ENCODE assay signal across 8 mouse cellular contexts in the genomic region with DNA sequence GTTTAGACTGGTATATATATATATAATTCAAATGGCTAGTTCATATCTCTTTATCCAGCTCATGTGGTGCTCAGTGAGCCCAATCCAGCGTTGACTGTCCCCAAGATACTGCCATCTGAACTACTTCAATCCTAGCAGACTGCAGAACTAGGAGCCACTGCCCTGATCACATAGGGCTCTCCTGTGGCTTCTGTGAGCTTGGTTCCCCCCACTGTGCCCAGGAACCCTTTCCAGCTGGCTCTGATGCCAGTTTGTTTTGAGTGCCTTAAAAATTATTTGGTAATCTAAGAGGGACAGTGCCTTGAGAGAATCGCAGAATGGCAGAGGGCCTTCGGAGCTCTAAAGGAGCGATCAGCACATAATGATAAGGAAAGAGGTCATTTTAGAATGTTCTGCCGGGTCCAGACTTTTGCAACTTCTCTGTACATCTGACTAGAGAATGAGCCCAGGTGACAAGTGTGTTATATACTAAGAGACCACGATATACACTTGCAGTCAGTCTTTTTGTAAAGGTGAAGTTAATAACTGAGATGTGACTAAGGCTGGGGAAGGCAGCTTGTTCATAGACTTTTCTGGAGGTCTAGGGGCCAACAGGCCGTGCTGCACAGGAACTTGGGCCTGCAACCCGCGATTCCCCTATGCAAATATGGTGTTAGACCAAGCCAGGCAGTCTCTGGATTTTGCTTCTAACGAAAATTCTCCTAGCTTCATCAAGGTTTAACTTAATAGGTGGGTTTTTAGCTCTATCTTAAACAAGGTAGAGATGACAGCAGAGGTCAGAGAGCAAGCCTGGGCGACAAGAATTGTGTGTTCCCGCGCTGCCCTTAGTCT. TPM values are rescaled to one million over a fixed set of nuclear protein-coding genes. Genes with fewer than 3 reads are reported as not detected.
DNase-seq lines count a peak whose midpoint lies in the region; ATAC-seq and TF ChIP-seq lines count a peak whose summit lies in the region.

No protein-coding gene starts in this region.

- no peak for TF ChIP-seq POLR2A in small intestine, adult 2 months (IDR thresholded peaks at IDR 0.05; ENCODE audit: low read depth, low read length)

- H3K9ac ChIP-seq in lung, embryonic 15.5 days: peak overlapping the region; percentile 41
- peak overlapping the region; percentile 75 for H3K9ac ChIP-seq in forebrain, embryonic 12.5 days
- peak overlapping the region; percentile 100 for H3K9ac ChIP-seq in limb, embryonic 12.5 days (replicated peaks)

- no peaks in the 10 kb centered on the region for H3K36me3 ChIP-seq in lung, embryonic 15.5 days
- no peaks in the 10 kb centered on the region for H3K36me3 ChIP-seq in forebrain, embryonic 12.5 days (replicated peaks)
- H3K36me3 ChIP-seq in limb, embryonic 12.5 days: peaks cover 20% of the 10 kb centered on the region; the same call in 1 of the 2 replicates
- H3K36me3 ChIP-seq in small intestine, adult 2 months (ENCODE audit: control insufficient read depth, insufficient read depth, low read length): no peaks in the 10 kb centered on the region

- DNase-seq in lung, postnatal 10 days: no peak
- DNase-seq in adrenal gland, postnatal 4 days (ENCODE audit: low spot score in 2 of 2): no peak
- no peak for DNase-seq in kidney, adult 9 months
- DNase-seq in layer of hippocampus, postnatal 36 days: no peak

- peaks cover 34% of the 10 kb centered on the region for H3K4me1 ChIP-seq in lung, embryonic 15.5 days
- peaks cover 43% of the 10 kb centered on the region for H3K4me1 ChIP-seq in forebrain, embryonic 12.5 days
- H3K4me1 ChIP-seq in limb, embryonic 12.5 days (replicated peaks): peaks cover 50% of the 10 kb centered on the region
- H3K4me1 ChIP-seq in small intestine, adult 2 months (ENCODE audit: control insufficient read depth, insufficient read depth, insufficient read length, low read length): peaks cover 10% of the 10 kb centered on the region

- peak overlapping the region; percentile 57 for H3K4me3 ChIP-seq in lung, embryonic 15.5 days
- H3K4me3 ChIP-seq in forebrain, embryonic 12.5 days (replicated peaks): peak overlapping the region; percentile 56
- peak overlapping the region; percentile 95 for H3K4me3 ChIP-seq in limb, embryonic 12.5 days (replicated peaks)
- peak overlapping the region; percentile 64 for H3K4me3 ChIP-seq in small intestine, adult 2 months (ENCODE audit: low read depth, low read length)

- peaks cover 90% of the 10 kb centered on the region for H3K27me3 ChIP-seq in lung, embryonic 15.5 days
- peaks cover 67% of the 10 kb centered on the region for H3K27me3 ChIP-seq in forebrain, embryonic 12.5 days
- H3K27me3 ChIP-seq in limb, embryonic 12.5 days: peaks cover 4% of the 10 kb centered on the region; the same call in 1 of the 2 replicates
- H3K27me3 ChIP-seq in small intestine, adult 2 months (ENCODE audit: control insufficient read depth, insufficient read depth, low read length): peaks cover 76% of the 10 kb centered on the region

- TF ChIP-seq CTCF in small intestine, adult 2 months (IDR thresholded peaks at IDR 0.05; ENCODE audit: extremely low read depth, insufficient read length, insufficient replicate concordance, low read depth, low read length): no peak

- no peaks in the 10 kb centered on the region for H3K9me3 ChIP-seq in lung, embryonic 15.5 days
- H3K9me3 ChIP-seq in forebrain, embryonic 12.5 days: no peaks in the 10 kb centered on the region
- no peaks in the 10 kb centered on the region for H3K9me3 ChIP-seq in limb, embryonic 12.5 days

- H3K27ac ChIP-seq in lung, embryonic 15.5 days: 0 out of 2 replicates have a peak overlapping the region, but pooled peaks have one; percentile 2
- peak overlapping the region; percentile 71 for H3K27ac ChIP-seq in forebrain, embryonic 12.5 days
- H3K27ac ChIP-seq in limb, embryonic 12.5 days: peak overlapping the region; percentile 100
- H3K27ac ChIP-seq in small intestine, adult 2 months (ENCODE audit: insufficient read depth, low read depth, low read length): no peak overlapping the region

- peak overlapping the region; percentile 93 for H3K4me2 ChIP-seq in lung, embryonic 15.5 days
- peak overlapping the region; percentile 83 for H3K4me2 ChIP-seq in forebrain, embryonic 12.5 days
- H3K4me2 ChIP-seq in limb, embryonic 12.5 days: peak overlapping the region; percentile 83

- WGBS in lung, embryonic 15.5 days: 30% methylated on average over 13 of the region's 13 CpGs
- WGBS in forebrain, embryonic 12.5 days: 8% methylated on average over 13 of the region's 13 CpGs
- WGBS in limb, embryonic 12.5 days: 4% methylated on average over 13 of the region's 13 CpGs
- 29% methylated on average over 13 of the region's 13 CpGs for WGBS in small intestine, adult 2 months

- no peak for ATAC-seq in lung, embryonic 15.5 days (ENCODE audit: borderline replicate concordance, extremely low read depth, low FRiP score, low TSS enrichment)
- no peak for ATAC-seq in forebrain, embryonic 12.5 days (ENCODE audit: low FRiP score)
- ATAC-seq in limb, embryonic 12.5 days (ENCODE audit: insufficient number of reproducible peaks, insufficient read depth, low FRiP score, low TSS enrichment, low read depth): no peak

RNA-seq across cellular contexts. Expression of a gene that starts 2.3 kb away (rescaled TPM):
- 10.6 and 11.5 TPM in 2 replicates for polyA plus RNA-seq in lung, embryonic 15.5 days (2015; fragmentation: Nextera tagmentation; extraction: Ambion mirVana)
- 29.4 and 29.7 TPM in 2 replicates for polyA plus RNA-seq in forebrain, embryonic 12.5 days (2016; fragmentation: Nextera tagmentation; extraction: Ambion mirVana)
- polyA plus RNA-seq in limb, embryonic 12.5 days (2016; fragmentation: Nextera tagmentation; extraction: Ambion mirVana): 194 and 204 TPM in 2 replicates
- polyA plus RNA-seq in small intestine, adult 2 months (2012; rRNA removed): 0.76 and 0.84 TPM in 2 replicates
- total RNA-seq in adrenal gland, postnatal 4 days (2021): 10 to 100 TPM; 24.4 to 31.1 TPM
- total RNA-seq in layer of hippocampus, postnatal 36 days (2021): 1 to 10 TPM; 5.5 to 5.7 TPM

Comparison
In these comparisons a context has a peak if more than half of its experiments do, and no peak if none do; other contexts are left out.
1. H3K9ac ChIP-seq: peak in every context shown above with its lines; median percentile 100 in limb, embryonic 12.5 days; 75 in forebrain, embryonic 12.5 days; 41 in lung, embryonic 15.5 days.